Comparison of ENCODE assay signal across 30 mouse cellular contexts in the genomic region with DNA sequence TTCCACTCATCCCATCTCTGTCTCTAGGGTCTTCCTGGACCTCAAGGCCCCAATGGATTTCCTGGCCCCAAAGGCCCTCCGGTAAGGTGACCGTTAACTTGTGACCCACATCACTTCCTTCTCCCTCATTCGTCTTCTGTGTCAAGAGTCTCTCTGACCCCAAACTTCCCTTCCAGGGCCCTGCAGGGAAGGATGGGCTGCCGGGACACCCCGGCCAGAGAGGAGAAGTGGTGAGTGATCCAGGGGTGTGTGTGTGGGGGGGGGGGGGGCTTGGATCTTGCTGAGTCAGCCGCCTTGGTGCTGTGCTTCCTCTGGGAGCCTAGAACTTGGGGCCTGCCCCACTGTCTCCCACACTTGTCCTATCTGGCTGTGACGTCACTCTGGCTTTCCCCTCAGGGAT. TPM values are rescaled to one million over a fixed set of nuclear protein-coding genes. Genes with fewer than 3 reads are reported as not detected.
DNase-seq lines count a peak whose midpoint lies in the region; ATAC-seq lines count a peak whose summit lies in the region.
"Had no signal": no experiment of that assay in that cellular context is flagged by ENCODE, and none has a peak within 500 bp of the region (broad histone marks: within the 10 kb centered on the region; RNA-seq: fewer than 3 reads in every experiment).

No protein-coding gene starts in this region.

- no peak overlapping the region for H3K4me3 ChIP-seq in liver, embryonic 11.5 days (ENCODE audit: low read depth, low read length)
- H3K4me3 ChIP-seq in liver, embryonic 16.5 days (ENCODE audit: low read depth, low read length): no peak overlapping the region
- H3K4me3 ChIP-seq: embryonic facial prominence, embryonic 13.5 days; forebrain, embryonic 10.5 days; forebrain, embryonic 15.5 days; limb, embryonic 13.5 days; midbrain, embryonic 13.5 days; neural tube, embryonic 15.5 days; stomach, embryonic 15.5 days had no signal

- no peak for ATAC-seq in liver, embryonic 11.5 days (replicated peaks; ENCODE audit: low FRiP score)
- peak; percentile 61 for ATAC-seq in common myeloid progenitor, adult 5-6 weeks (replicated peaks; ENCODE audit: low read depth, poor library complexity, severe bottlenecking)
- ATAC-seq in liver, embryonic 16.5 days (ENCODE audit: low read depth): peak; percentile 35; the same call in 1 of the 2 replicates
- peak; percentile 25; the same call in 1 of the 2 replicates for ATAC-seq in monocyte, adult 5-6 weeks (replicated peaks; ENCODE audit: insufficient number of reproducible peaks, low FRiP score, low TSS enrichment, poor library complexity, severe bottlenecking)
- no peak for ATAC-seq in inflammation-experienced regulatory T-cells, adult 6 months
- ATAC-seq: forebrain, embryonic 15.5 days; midbrain, embryonic 13.5 days; Patski had no signal

- H3K4me2 ChIP-seq in liver, embryonic 11.5 days: no peak overlapping the region
- no peak overlapping the region for H3K4me2 ChIP-seq in liver, embryonic 16.5 days (ENCODE audit: low read depth, low read length)
- H3K4me2 ChIP-seq: embryonic facial prominence, embryonic 13.5 days; forebrain, embryonic 15.5 days; heart, embryonic 11.5 days; hindbrain, embryonic 14.5 days; limb, embryonic 13.5 days; lung, embryonic 14.5 days; midbrain, embryonic 13.5 days; neural tube, embryonic 15.5 days; stomach, embryonic 15.5 days had no signal

- no peaks in the 10 kb centered on the region; the same call in 1 of the 2 replicates for H3K4me1 ChIP-seq in liver, embryonic 11.5 days (replicated peaks; ENCODE audit: control insufficient read depth, insufficient read depth, low read length)
- H3K4me1 ChIP-seq in liver, embryonic 16.5 days (ENCODE audit: control insufficient read depth, low read depth, low read length): no peaks in the 10 kb centered on the region
- H3K4me1 ChIP-seq: embryonic facial prominence, embryonic 13.5 days; forebrain, embryonic 15.5 days; limb, embryonic 13.5 days; midbrain, embryonic 13.5 days; neural tube, embryonic 15.5 days; stomach, embryonic 15.5 days had no signal

- no peaks in the 10 kb centered on the region for H3K9me3 ChIP-seq in liver, embryonic 11.5 days (ENCODE audit: control insufficient read depth, low read length)
- H3K9me3 ChIP-seq in liver, embryonic 16.5 days (replicated peaks; ENCODE audit: control insufficient read depth, low read length): no peaks in the 10 kb centered on the region
- H3K9me3 ChIP-seq: embryonic facial prominence, embryonic 13.5 days; forebrain, embryonic 10.5 days; forebrain, embryonic 15.5 days; limb, embryonic 13.5 days; midbrain, embryonic 13.5 days; neural tube, embryonic 15.5 days; stomach, embryonic 15.5 days had no signal

- H3K27ac ChIP-seq in liver, embryonic 11.5 days (ENCODE audit: low read depth, low read length): no peak overlapping the region
- H3K27ac ChIP-seq in liver, embryonic 16.5 days (ENCODE audit: low read length): no peak overlapping the region
- H3K27ac ChIP-seq: embryonic facial prominence, embryonic 13.5 days; forebrain, embryonic 10.5 days; forebrain, embryonic 15.5 days; hindbrain, embryonic 14.5 days; limb, embryonic 13.5 days; midbrain, embryonic 13.5 days; neural tube, embryonic 15.5 days; stomach, embryonic 15.5 days had no signal

- 36% methylated on average over 7 of the region's 7 CpGs for WGBS in liver, embryonic 11.5 days
- WGBS in liver, embryonic 16.5 days (ENCODE audit: insufficient replicate concordance): 27% methylated on average over 7 of the region's 7 CpGs

- H3K9ac ChIP-seq in liver, embryonic 11.5 days (ENCODE audit: low read depth, low read length): no peak overlapping the region
- no peak overlapping the region for H3K9ac ChIP-seq in liver, embryonic 16.5 days (ENCODE audit: low read depth, low read length)
- H3K9ac ChIP-seq: embryonic facial prominence, embryonic 13.5 days; forebrain, embryonic 15.5 days; hindbrain, embryonic 14.5 days; limb, embryonic 13.5 days; lung, embryonic 14.5 days; midbrain, embryonic 13.5 days; neural tube, embryonic 15.5 days; stomach, embryonic 15.5 days had no signal

- DNase-seq in liver: peak; percentile 36
- no peak for DNase-seq in liver, embryonic 11.5 days (ENCODE audit: low spot score)
- DNase-seq in urinary bladder, postnatal 10 days (ENCODE audit: low spot score): no peak
- DNase-seq: adrenal gland, postnatal 25 days; cerebellum, adult 8-10 months; cerebellum, postnatal 36 days; gastrocnemius, postnatal 25 days; heart, adult 18-20 months; heart, postnatal 4 days; kidney, adult 11 months; kidney, postnatal 14 days; layer of hippocampus, adult 9-11 months; lung, embryonic 14.5 days; retina, postnatal 1 day; right cerebral cortex, postnatal 25 days; thymus, postnatal 14 days had no signal

- no peaks in the 10 kb centered on the region for H3K27me3 ChIP-seq in liver, embryonic 11.5 days (replicated peaks; ENCODE audit: control insufficient read depth, insufficient read depth, low read length)
- H3K27me3 ChIP-seq in liver, embryonic 16.5 days (ENCODE audit: control insufficient read depth, insufficient read depth, low read depth, low read length): no peaks in the 10 kb centered on the region
- H3K27me3 ChIP-seq: embryonic facial prominence, embryonic 13.5 days; forebrain, embryonic 15.5 days; limb, embryonic 13.5 days; midbrain, embryonic 13.5 days; neural tube, embryonic 15.5 days; Patski; stomach, embryonic 15.5 days had no signal

- no peaks in the 10 kb centered on the region for H3K36me3 ChIP-seq in liver, embryonic 11.5 days (ENCODE audit: control insufficient read depth, insufficient read depth, low read length)
- H3K36me3 ChIP-seq in liver, embryonic 16.5 days (ENCODE audit: control insufficient read depth, insufficient read depth): no peaks in the 10 kb centered on the region
- H3K36me3 ChIP-seq: embryonic facial prominence, embryonic 13.5 days; forebrain, embryonic 15.5 days; neural tube, embryonic 15.5 days; stomach, embryonic 15.5 days had no signal

RNA-seq across cellular contexts. Expression of gene Col11a2, which starts 18.0 kb away (rescaled TPM):
- 0.61 and 0.67 TPM in 2 replicates for polyA plus RNA-seq in liver, embryonic 11.5 days (2014; fragmentation: Nextera tagmentation; extraction: Ambion mirVana)
- 4.1 and 10.4 TPM in 2 replicates for total RNA-seq in common myeloid progenitor, adult 5-6 weeks (2017)
- 0.26 and 0.27 TPM in 2 replicates for polyA plus RNA-seq in liver, embryonic 16.5 days (2015; fragmentation: Nextera tagmentation; extraction: Ambion mirVana)
- total RNA-seq in monocyte, adult 5-6 weeks (2017): 1.5 to 11.2 TPM (median 4.7 TPM) in 3 replicates
- polyA plus RNA-seq in inflammation-experienced regulatory T-cells, adult 6 months (2017; shearing (Covaris generic)): under 1 TPM in 1 of 3 experiments, not detected in 2; 0.21 TPM

RNA-seq across cellular contexts. Expression of gene Rxrb, which starts 25.6 kb away (rescaled TPM):
- polyA plus RNA-seq in liver, embryonic 11.5 days (2014; fragmentation: Nextera tagmentation; extraction: Ambion mirVana): 30.8 and 31.5 TPM in 2 replicates
- total RNA-seq in common myeloid progenitor, adult 5-6 weeks (2017): 34.1 and 36.3 TPM in 2 replicates
- polyA plus RNA-seq in liver, embryonic 16.5 days (2015; fragmentation: Nextera tagmentation; extraction: Ambion mirVana): 14.7 and 15.7 TPM in 2 replicates
- 34.6 to 41.0 TPM (median 40.7 TPM) in 3 replicates for total RNA-seq in monocyte, adult 5-6 weeks (2017)
- 10 to 100 TPM in 2 of 3 experiments, 1 to 10 TPM in 1; 7.8 to 10.6 (median 10.1) TPM for polyA plus RNA-seq in inflammation-experienced regulatory T-cells, adult 6 months (2017; shearing (Covaris generic))

RNA-seq across cellular contexts. Expression of gene Slc39a7, which starts 25.7 kb away (rescaled TPM):
- 73.9 and 75.9 TPM in 2 replicates for polyA plus RNA-seq in liver, embryonic 11.5 days (2014; fragmentation: Nextera tagmentation; extraction: Ambion mirVana)
- 70.5 and 100 TPM in 2 replicates for total RNA-seq in common myeloid progenitor, adult 5-6 weeks (2017)
- polyA plus RNA-seq in liver, embryonic 16.5 days (2015; fragmentation: Nextera tagmentation; extraction: Ambion mirVana): 58.8 and 59.8 TPM in 2 replicates
- total RNA-seq in monocyte, adult 5-6 weeks (2017): 105 to 116 TPM (median 115 TPM) in 3 replicates
- polyA plus RNA-seq in inflammation-experienced regulatory T-cells, adult 6 months (2017; shearing (Covaris generic)): 10 to 100 TPM; 40.8 to 49.3 (median 44.7) TPM

RNA-seq across cellular contexts. Expression of gene H2-Ke6, which starts 29.4 kb away (rescaled TPM):
- 34.2 and 45.1 TPM in 2 replicates for polyA plus RNA-seq in liver, embryonic 11.5 days (2014; fragmentation: Nextera tagmentation; extraction: Ambion mirVana)
- total RNA-seq in common myeloid progenitor, adult 5-6 weeks (2017): 43.8 and 60.6 TPM in 2 replicates
- 30.1 and 32.2 TPM in 2 replicates for polyA plus RNA-seq in liver, embryonic 16.5 days (2015; fragmentation: Nextera tagmentation; extraction: Ambion mirVana)
- total RNA-seq in monocyte, adult 5-6 weeks (2017): 77.7 to 117 TPM (median 111 TPM) in 3 replicates
- polyA plus RNA-seq in inflammation-experienced regulatory T-cells, adult 6 months (2017; shearing (Covaris generic)): 10 to 100 TPM; 28.0 to 31.5 (median 30.7) TPM

RNA-seq across cellular contexts. Expression of gene Ring1, which starts 32.7 kb away (rescaled TPM):
- polyA plus RNA-seq in liver, embryonic 11.5 days (2014; fragmentation: Nextera tagmentation; extraction: Ambion mirVana): 3.4 and 5.5 TPM in 2 replicates
- 11.9 and 12.8 TPM in 2 replicates for total RNA-seq in common myeloid progenitor, adult 5-6 weeks (2017)
- polyA plus RNA-seq in liver, embryonic 16.5 days (2015; fragmentation: Nextera tagmentation; extraction: Ambion mirVana): 3.2 and 4.0 TPM in 2 replicates
- total RNA-seq in monocyte, adult 5-6 weeks (2017): 10.9 to 15.5 TPM (median 15.1 TPM) in 3 replicates
- polyA plus RNA-seq in inflammation-experienced regulatory T-cells, adult 6 months (2017; shearing (Covaris generic)): 1 to 10 TPM; 1.6 to 2.8 (median 2.5) TPM

Comparison
In these comparisons a context has a peak if more than half of its experiments do, and no peak if none do; other contexts are left out.
1. ATAC-seq: peak in common myeloid progenitor, adult 5-6 weeks (single experiment), liver, embryonic 16.5 days (single experiment) and monocyte, adult 5-6 weeks (single experiment); none in liver, embryonic 11.5 days (single experiment) and inflammation-experienced regulatory T-cells, adult 6 months (single experiment).